Mouse (Mus musculus): ENCODE measurements around the gene H60b. TPM values are rescaled to one million over a fixed set of nuclear protein-coding genes. Genes with fewer than 3 reads are reported as not detected.
"Not testable (repeated sequence)": the region's sequence is repeated elsewhere in the genome, so short reads cannot be mapped to it uniquely, and the experiment has no call there.

H60b gene
- polyA plus RNA-seq (2014; fragmentation: Nextera tagmentation; extraction: Ambion mirVana): 0.38 and 0.39 TPM in 2 replicates

GRCm38 (mm10) chr10:22158310-22158999 lies at the start of gene H60b, which contains the start of gene Raet1e:
H60b (plus strand) TSS chr10:22158586.
Raet1e (plus strand) TSS chr10:22158569.
- H3K27ac ChIP-seq (replicated peaks; ENCODE audit: low read depth, low read length); H3K9me3 ChIP-seq (ENCODE audit: control insufficient read depth, low read length); H3K4me1 ChIP-seq (ENCODE audit: control insufficient read depth, insufficient read depth, low read length); H3K36me3 ChIP-seq (ENCODE audit: control insufficient read depth, insufficient read depth, low read length); H3K9ac ChIP-seq (ENCODE audit: low read depth, low read length): not testable (repeated sequence)
- Histone ChIP-seq H3K4me3 (ENCODE audit: low read depth, low read length) (peak within 1 kb of the TSS; percentile 33), H3K27me3 (replicated peaks; ENCODE audit: control insufficient read depth, insufficient read depth, low read length) (peaks cover 71% of the 10 kb centered on the region), H3K4me2 (ENCODE audit: low read depth, low read length) (peak within 1 kb of the TSS; percentile 54)
- under 1% methylated on average over 36 of the region's 48 CpGs for WGBS
- ATAC-seq (ENCODE audit: low read depth): peak; percentile 82
- DNase-seq (ENCODE audit: low spot score): peak; percentile 69

DNA sequence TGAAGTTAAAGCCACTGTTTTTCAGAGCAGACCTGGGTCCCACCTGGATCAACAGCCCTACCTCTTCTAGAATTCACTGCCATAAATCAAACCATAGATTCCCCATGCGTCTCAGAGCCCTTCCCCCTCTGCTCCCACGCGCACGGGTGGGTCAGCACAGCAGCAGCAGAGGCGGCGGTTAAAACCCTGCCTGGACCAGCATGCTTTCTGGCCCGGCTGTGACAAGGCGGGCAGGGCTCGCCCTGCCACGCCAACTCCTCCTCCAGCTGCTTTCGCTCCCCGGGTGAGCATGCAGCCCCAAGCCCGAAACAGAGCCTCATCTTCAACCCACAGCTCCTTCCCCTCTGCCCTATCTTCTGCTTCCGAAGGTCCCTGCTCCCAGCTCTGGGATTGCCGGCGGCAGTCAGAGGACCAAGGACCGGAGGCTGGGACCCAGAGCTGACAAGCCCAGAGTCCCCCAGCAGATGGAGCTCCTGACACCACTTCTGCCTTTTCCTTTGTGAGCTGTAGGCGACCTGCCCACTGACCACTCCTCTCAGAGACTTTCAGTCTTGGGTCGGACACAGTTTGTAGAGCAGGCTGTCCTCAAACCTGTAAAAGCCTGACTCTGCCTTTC lies 17.6 kb upstream of the H60b start:
- Histone ChIP-seq H3K9me3 (ENCODE audit: control insufficient read depth, low read length) (no peaks in the 10 kb centered on the region), H3K4me2 (ENCODE audit: low read depth, low read length) (peak overlapping the region; percentile 66), H3K4me3 (ENCODE audit: low read depth, low read length) (peak overlapping the region; percentile 41), H3K27me3 (replicated peaks; ENCODE audit: control insufficient read depth, insufficient read depth, low read length) (no peaks in the 10 kb centered on the region), H3K9ac (ENCODE audit: low read depth, low read length) (peak overlapping the region; percentile 63), H3K4me1 (ENCODE audit: control insufficient read depth, insufficient read depth, low read length) (no peaks in the 10 kb centered on the region), H3K36me3 (ENCODE audit: control insufficient read depth, insufficient read depth, low read length) (no peaks in the 10 kb centered on the region), H3K27ac (replicated peaks; ENCODE audit: low read depth, low read length) (no peak overlapping the region)
- DNase-seq (ENCODE audit: low spot score): peak; percentile 81
- ATAC-seq (ENCODE audit: low read depth): peak; percentile 70; the same call in 1 of the 2 replicates
- 2% methylated on average over 16 of the region's 19 CpGs for WGBS

DNA sequence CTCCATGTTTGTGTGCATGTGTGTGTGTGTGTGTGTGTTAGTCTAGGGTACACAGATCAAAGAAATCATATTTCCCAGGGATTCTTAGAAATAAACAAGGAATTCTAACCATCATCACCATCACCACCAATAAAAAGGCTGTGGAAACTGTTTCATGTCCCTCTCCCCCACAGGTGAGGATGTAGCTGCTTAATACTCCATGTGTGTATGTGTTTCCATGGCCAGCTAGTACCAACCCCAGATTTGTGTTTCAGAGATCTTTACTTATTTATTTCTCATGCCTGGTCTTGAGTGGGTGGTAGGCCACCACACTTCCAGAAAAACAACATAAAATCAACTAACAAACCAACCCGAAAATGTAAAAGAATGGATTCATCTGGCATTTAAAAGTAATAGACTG lies 16.2 kb upstream of the H60b start:
- H3K27ac ChIP-seq (replicated peaks; ENCODE audit: low read depth, low read length); H3K9ac ChIP-seq (ENCODE audit: low read depth, low read length); H3K4me2 ChIP-seq (ENCODE audit: low read depth, low read length); H3K4me3 ChIP-seq (ENCODE audit: low read depth, low read length); H3K4me1 ChIP-seq (ENCODE audit: control insufficient read depth, insufficient read depth, low read length); ATAC-seq (ENCODE audit: low read depth); H3K27me3 ChIP-seq (replicated peaks; ENCODE audit: control insufficient read depth, insufficient read depth, low read length); H3K36me3 ChIP-seq (ENCODE audit: control insufficient read depth, insufficient read depth, low read length); H3K9me3 ChIP-seq (ENCODE audit: control insufficient read depth, low read length): not testable (repeated sequence)
- DNase-seq (ENCODE audit: low spot score): peak; percentile 68
- 82% methylated on average over 1 of the region's 1 CpGs for WGBS

DNA sequence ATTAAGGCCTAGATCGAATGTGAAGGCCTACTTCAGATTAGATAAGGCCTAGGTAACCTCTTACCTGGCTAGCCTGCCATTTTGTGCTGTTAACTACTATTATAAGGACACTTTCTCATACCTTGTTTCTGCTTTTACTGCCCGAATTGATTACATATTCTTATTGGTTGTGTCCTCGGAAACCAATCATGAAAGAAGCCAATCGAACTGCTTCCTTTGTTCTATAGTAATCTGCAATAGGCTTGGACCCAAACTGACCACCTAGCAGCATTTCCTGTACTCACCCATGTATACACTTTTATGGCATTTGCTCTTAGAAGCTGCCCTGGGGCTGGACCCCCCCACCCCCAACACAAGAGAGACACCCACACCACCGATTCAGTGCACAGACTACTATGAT lies 15.5 kb upstream of the H60b start:
- ATAC-seq (ENCODE audit: low read depth) (no peak), DNase-seq (ENCODE audit: low spot score) (no peak)
- H3K27me3 ChIP-seq (replicated peaks; ENCODE audit: control insufficient read depth, insufficient read depth, low read length): no peaks in the 10 kb centered on the region
- 80% methylated on average over 5 of the region's 5 CpGs for WGBS
- H3K4me2 ChIP-seq (ENCODE audit: low read depth, low read length): no peak overlapping the region
- no peak overlapping the region for H3K4me3 ChIP-seq (ENCODE audit: low read depth, low read length)
- H3K9ac ChIP-seq (ENCODE audit: low read depth, low read length): no peak overlapping the region
- H3K36me3 ChIP-seq (ENCODE audit: control insufficient read depth, insufficient read depth, low read length): no peaks in the 10 kb centered on the region
- H3K4me1 ChIP-seq (ENCODE audit: control insufficient read depth, insufficient read depth, low read length): no peaks in the 10 kb centered on the region
- H3K9me3 ChIP-seq (ENCODE audit: control insufficient read depth, low read length): no peaks in the 10 kb centered on the region
- H3K27ac ChIP-seq (replicated peaks; ENCODE audit: low read depth, low read length): no peak overlapping the region

- H3K4me1 ChIP-seq (ENCODE audit: control insufficient read depth, insufficient read depth, low read length): no peaks in the 10 kb centered on the region; the same call in 1 of the 2 replicates
- H3K36me3 ChIP-seq (ENCODE audit: control insufficient read depth, insufficient read depth, low read length): no peaks in the 10 kb centered on the region
- peak overlapping the region; percentile 77 for H3K9ac ChIP-seq (ENCODE audit: low read depth, low read length)
- H3K4me3 ChIP-seq (ENCODE audit: low read depth, low read length): peak overlapping the region; percentile 68
- no peaks in the 10 kb centered on the region for H3K9me3 ChIP-seq (ENCODE audit: control insufficient read depth, low read length)
- DNase-seq (ENCODE audit: low spot score): peak; percentile 87
- WGBS: under 1% methylated on average over 45 of the region's 50 CpGs
- H3K4me2 ChIP-seq (ENCODE audit: low read depth, low read length): peak overlapping the region; percentile 94
- no peak overlapping the region; the same call in 1 of the 2 replicates for H3K27ac ChIP-seq (replicated peaks; ENCODE audit: low read depth, low read length)
- peak; percentile 94 for ATAC-seq (ENCODE audit: low read depth)
- peaks cover 29% of the 10 kb centered on the region for H3K27me3 ChIP-seq (replicated peaks; ENCODE audit: control insufficient read depth, insufficient read depth, low read length)
These were observed 9.8 kb upstream of the H60b start for GRCm38 (mm10) chr10:22148441-22149072.

DNA sequence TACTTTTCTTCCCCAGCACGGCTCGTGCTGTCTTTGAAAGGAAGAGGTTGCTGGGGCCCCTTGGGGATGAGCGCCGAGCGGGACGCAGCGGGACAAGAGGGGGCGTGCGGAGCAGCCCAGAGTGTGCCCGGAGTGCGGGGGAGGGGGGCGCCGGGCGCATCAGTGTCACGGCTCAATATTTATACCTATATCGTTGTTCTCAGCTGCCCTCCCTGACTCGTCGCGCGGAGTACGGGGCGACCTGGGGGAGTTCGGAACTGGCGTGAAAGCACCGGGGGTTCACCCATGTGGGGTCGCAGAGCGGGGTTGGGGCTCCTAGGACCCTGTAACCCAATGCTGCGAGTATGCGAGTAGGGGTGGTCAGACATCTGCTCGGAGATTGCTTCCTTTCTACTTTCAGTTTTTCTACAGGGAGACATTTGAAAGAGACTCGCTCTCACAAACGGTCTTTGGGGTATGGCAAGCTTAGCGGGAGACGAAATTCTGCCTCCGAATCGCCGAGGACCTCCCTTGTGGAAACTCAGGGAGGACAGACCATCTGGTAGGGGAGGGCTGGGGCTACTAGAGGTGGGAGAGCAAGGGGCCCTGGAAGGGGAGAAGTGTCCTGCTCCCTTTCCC lies 9.2 kb upstream of the H60b start, which contains the start of gene E030030I06Rik:
Gene E030030I06Rik (minus strand): TSS at position 198 of the 618 bp plus-strand sequence.
- H3K4me1 ChIP-seq (ENCODE audit: control insufficient read depth, insufficient read depth, low read length): no peaks in the 10 kb centered on the region; the same call in 1 of the 2 replicates
- H3K4me2 ChIP-seq (ENCODE audit: low read depth, low read length): peak within 1 kb of the TSS; percentile 94
- H3K4me3 ChIP-seq (ENCODE audit: low read depth, low read length): peak within 1 kb of the TSS; percentile 68
- DNase-seq (ENCODE audit: low spot score) (peak; percentile 16), ATAC-seq (ENCODE audit: low read depth) (peak; percentile 45)
- WGBS: 1% methylated on average over 32 of the region's 37 CpGs
- no peaks in the 10 kb centered on the region for H3K36me3 ChIP-seq (ENCODE audit: control insufficient read depth, insufficient read depth, low read length)
- H3K27me3 ChIP-seq (replicated peaks; ENCODE audit: control insufficient read depth, insufficient read depth, low read length): peaks cover 29% of the 10 kb centered on the region
- no peaks in the 10 kb centered on the region for H3K9me3 ChIP-seq (ENCODE audit: control insufficient read depth, low read length)
- H3K9ac ChIP-seq (ENCODE audit: low read depth, low read length): peak within 1 kb of the TSS; percentile 77
- H3K27ac ChIP-seq (replicated peaks; ENCODE audit: low read depth, low read length): no peak within 1 kb of the TSS; the same call in 1 of the 2 replicates

DNA sequence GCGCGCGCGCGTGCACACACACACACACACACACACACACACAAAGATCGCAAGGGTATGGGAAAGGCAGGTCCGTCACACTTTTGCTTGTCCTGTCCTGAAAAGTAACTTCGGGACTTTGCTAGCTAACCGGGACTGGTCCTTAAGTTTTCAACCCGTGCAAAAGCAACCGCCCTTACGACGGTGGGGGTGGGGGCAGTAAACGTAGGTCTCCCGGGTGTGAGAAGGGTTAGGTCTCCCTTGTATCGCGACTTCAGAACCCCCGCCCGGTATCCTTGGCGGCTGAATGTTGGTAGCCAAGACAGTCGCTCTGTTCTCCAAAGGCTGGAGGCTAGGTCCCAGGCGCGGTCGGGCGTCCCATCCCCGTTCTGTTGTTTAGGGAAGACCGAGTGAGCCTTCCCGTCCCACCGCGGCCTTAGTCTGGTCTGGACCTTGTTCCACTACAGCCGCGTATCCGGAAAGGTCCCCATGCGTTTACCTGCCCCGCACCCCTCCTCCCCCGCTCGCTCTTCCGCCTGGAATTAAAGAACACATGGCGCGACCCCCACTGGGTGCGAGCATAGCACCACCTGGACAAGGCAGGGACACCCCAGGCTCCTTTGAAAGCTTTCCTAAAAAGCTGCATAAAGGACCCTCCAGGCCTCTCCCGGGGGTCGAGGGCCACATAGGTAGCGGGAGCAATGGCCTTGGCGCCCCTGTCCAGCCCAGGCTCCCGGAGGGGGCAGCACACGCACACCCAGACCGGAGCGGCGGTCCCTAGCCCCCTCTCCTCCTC lies 8.5 kb upstream of the H60b start:
- Histone ChIP-seq H3K4me2 (ENCODE audit: low read depth, low read length) (peak overlapping the region; percentile 94), H3K27ac (replicated peaks; ENCODE audit: low read depth, low read length) (no peak overlapping the region), H3K4me1 (ENCODE audit: control insufficient read depth, insufficient read depth, low read length) (no peaks in the 10 kb centered on the region; the same call in 1 of the 2 replicates), H3K9me3 (ENCODE audit: control insufficient read depth, low read length) (no peaks in the 10 kb centered on the region), H3K27me3 (replicated peaks; ENCODE audit: control insufficient read depth, insufficient read depth, low read length) (peaks cover 32% of the 10 kb centered on the region), H3K9ac (ENCODE audit: low read depth, low read length) (peak overlapping the region; percentile 77), H3K4me3 (ENCODE audit: low read depth, low read length) (peak overlapping the region; percentile 68), H3K36me3 (ENCODE audit: control insufficient read depth, insufficient read depth, low read length) (no peaks in the 10 kb centered on the region)
- DNase-seq (ENCODE audit: low spot score): no peak
- 1% methylated on average over 39 of the region's 50 CpGs for WGBS
- ATAC-seq (ENCODE audit: low read depth): no peak

DNA sequence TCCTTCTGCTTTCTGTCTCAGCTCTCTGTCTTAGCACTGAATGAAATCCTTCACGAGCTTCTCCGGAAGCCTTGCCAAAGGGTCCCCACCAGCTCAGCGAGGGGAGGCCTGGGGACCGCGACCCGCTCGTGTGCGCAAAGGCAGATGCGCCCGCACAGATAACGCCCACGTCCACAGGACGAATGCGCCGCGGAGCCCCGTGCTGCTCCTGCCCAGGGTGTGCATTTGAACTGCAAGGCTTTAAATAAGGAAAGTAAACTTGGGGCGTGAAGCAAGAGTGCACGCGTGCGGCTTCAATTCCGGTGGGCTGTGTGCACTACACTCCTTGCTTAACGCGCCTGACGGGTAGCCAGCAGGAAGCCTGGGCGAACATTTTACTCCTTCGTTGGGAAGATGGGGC lies 7.8 kb upstream of the H60b start:
- Histone ChIP-seq H3K27ac (replicated peaks; ENCODE audit: low read depth, low read length) (no peak overlapping the region), H3K4me2 (ENCODE audit: low read depth, low read length) (peak overlapping the region; percentile 94), H3K9ac (ENCODE audit: low read depth, low read length) (no peak overlapping the region), H3K4me3 (ENCODE audit: low read depth, low read length) (peak overlapping the region; percentile 68), H3K9me3 (ENCODE audit: control insufficient read depth, low read length) (no peaks in the 10 kb centered on the region), H3K36me3 (ENCODE audit: control insufficient read depth, insufficient read depth, low read length) (no peaks in the 10 kb centered on the region), H3K4me1 (ENCODE audit: control insufficient read depth, insufficient read depth, low read length) (no peaks in the 10 kb centered on the region; the same call in 1 of the 2 replicates), H3K27me3 (replicated peaks; ENCODE audit: control insufficient read depth, insufficient read depth, low read length) (peaks cover 39% of the 10 kb centered on the region)
- DNase-seq (ENCODE audit: low spot score) (no peak), ATAC-seq (ENCODE audit: low read depth) (no peak)
- 1% methylated on average over 27 of the region's 27 CpGs for WGBS
